Mouse (Mus musculus) forelimb bud, embryonic 11.5 days (tissue): ENCODE measurements at regions not wholly inside any gene's neighbourhood (a gene's known extent, or its start where the extent isn't known, plus 50 kb on each side); places are given as distances from the start of the nearest gene placed in this dataset.

Source experiments
- DNase-seq: peaks from one replicate; pipeline ENCODE4 v3.0.0-alpha.2; 2012; ENCODE audit warnings: low read depth, low spot score

- no peak for DNase-seq
These were observed 58.7 kb downstream of the Ccdc185 start for GRCm38 (mm10) chr1:182690323-182690722.

DNA sequence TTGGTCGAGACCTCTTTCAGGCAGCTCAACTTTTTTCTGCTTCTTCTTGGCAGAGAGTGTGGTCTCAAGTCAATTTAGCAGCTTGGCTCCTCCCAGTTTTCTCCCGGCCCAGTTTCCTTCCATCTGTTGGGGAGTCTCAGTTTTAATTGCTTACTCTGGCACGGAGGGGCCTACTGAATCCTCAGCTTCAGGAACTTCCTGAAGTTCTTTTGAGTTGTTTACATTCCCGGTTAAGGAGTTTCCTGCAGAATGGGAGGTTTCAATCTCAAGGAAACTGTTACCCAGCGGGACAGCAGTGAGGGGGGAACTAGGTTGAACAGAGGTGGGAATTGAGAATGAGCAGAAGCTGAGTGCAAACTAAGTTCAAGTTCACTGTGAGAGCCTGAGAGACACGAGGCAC, 59.2 kb downstream of the Ccdc185 start:
- no peak for DNase-seq

- no peak for DNase-seq
These were observed 61.8 kb downstream of the Ccdc185 start for GRCm38 (mm10) chr1:182687146-182687545.

DNA sequence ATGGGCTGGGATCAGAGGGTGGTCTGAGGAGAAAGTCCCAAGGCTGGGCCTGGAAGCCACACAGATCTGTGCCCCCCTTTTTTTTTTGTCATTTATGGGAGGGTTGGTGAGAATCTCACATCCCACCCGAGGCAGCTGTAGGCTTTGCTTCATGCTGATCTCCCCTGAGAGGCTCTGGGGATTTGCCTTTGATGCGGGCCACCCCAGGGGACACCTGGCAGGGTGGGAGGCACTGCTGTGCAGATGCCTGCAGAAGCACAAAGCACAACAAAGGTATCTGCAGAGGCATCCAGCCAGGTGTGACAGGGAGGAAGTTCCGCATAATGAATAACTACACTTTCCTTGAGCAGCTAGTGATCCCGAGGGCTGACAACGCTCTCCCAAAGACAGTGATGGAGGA, 62.7 kb downstream of the Ccdc185 start:
- peak; percentile 14 for DNase-seq

DNA sequence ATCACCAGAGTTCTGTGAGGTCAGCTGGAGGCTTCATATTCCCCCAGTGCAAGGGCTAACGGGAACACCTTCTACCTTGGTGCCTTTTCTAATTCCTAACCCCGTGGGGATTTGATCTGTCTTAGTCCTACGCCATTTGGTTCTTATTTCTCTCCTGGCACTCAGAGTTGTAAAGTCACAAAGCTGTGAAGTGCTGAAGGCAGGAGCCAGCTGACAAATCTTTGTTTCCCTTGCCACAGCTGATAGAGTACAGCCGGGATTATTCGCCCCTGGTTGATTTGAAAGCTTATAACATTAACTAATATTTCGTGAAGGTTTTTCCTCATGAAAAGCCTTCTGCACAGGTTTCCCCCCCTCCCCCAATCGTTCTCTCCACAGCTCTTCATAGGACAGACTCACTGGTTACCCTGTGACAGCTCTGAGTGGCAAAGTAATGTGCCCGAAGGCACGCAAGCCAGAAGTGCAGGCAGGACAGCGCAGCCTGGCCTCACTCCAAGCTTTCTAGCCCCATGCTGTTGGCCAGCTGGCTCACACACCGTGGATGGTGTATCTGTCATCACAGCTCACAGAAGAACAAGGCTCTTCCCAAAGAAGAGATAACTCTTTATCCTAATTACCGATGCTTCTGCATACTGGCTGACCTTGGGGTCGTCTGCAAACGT, 66.3 kb downstream of the Ccdc185 start:
- no peak for DNase-seq
